Mouse (Mus musculus): ENCODE results near the gene Cnnm1.

- TF ChIP-seq CTCF (IDR thresholded peaks at IDR 0.05; ENCODE audit: extremely low read depth, insufficient read depth, low read length) = no peak
- no peak for TF ChIP-seq POLR2A (IDR thresholded peaks at IDR 0.05; ENCODE audit: extremely low read depth, insufficient read depth, low read length)
Measured at GRCm38 (mm10) chr19:43521996-43522395, 81.8 kb downstream of the Cnnm1 start.
